Mouse (Mus musculus) heart, postnatal 0 days (tissue): ENCODE data around the gene Lamb2. TPM values are rescaled to one million over a fixed set of nuclear protein-coding genes. Genes with fewer than 3 reads are reported as not detected.

Source experiments
- ATAC-seq: fragments of 200-750 bp; cut with Nextera tagmentation; 2 replicates; pipeline ENCODE4 v1.8.0; 2017; ENCODE audit warnings: low read depth, moderate number of reproducible peaks, moderate library complexity; ENCODE audit not compliant: insufficient read depth
- DNase-seq: peaks from one replicate; pipeline ENCODE4 v3.0.0-alpha.2; 2016; ENCODE audit warnings: low spot score
- H3K27ac ChIP-seq: fragments of 300-500 bp; sonication (generic); 2 replicates; pipeline ENCODE4 v1.5.1; 2014; ENCODE audit warnings: low read depth, mild to moderate bottlenecking
- H3K27me3 ChIP-seq: fragments of 300-500 bp; sonication (generic); 2 replicates; pipeline ENCODE4 v1.6.1; 2014; ENCODE audit warnings: low read length, mixed read lengths; ENCODE audit not compliant: control insufficient read depth, insufficient read depth
- H3K36me3 ChIP-seq: fragments of 300-500 bp; sonication (generic); replicated peaks from 2 replicates; pipeline ENCODE4 v1.6.1; 2014; ENCODE audit warnings: low read length, mixed read lengths; ENCODE audit not compliant: control insufficient read depth, insufficient read depth
- H3K4me1 ChIP-seq: fragments of 300-500 bp; sonication (generic); 2 replicates; pipeline ENCODE4 v1.6.1; 2014; ENCODE audit warnings: antibody characterized with exemption; ENCODE audit not compliant: control insufficient read depth, insufficient read depth
- H3K4me2 ChIP-seq: fragments of 300-500 bp; sonication (generic); 2 replicates; pipeline ENCODE4 v1.6.1; 2014; ENCODE audit warnings: low read depth, mild to moderate bottlenecking, low read length, moderate library complexity
- H3K4me3 ChIP-seq: fragments of 300-500 bp; sonication (generic); 2 replicates; pipeline ENCODE4 v1.5.1; 2014; ENCODE audit warnings: low read depth, low read length
- H3K9ac ChIP-seq: fragments of 300-500 bp; sonication (generic); replicated peaks from 2 replicates; pipeline ENCODE4 v1.6.1; 2014; ENCODE audit warnings: low read depth, low read length, mixed read lengths
- H3K9me3 ChIP-seq: fragments of 300-500 bp; sonication (generic); replicated peaks from 2 replicates; pipeline ENCODE4 v1.6.1; 2016; ENCODE audit warnings: low read length; ENCODE audit not compliant: control insufficient read depth
- CTCF ChIP-seq: IDR thresholded peaks from 2 replicates; pipeline ENCODE4 v1.5.1; 2016; ENCODE audit warnings: antibody characterized with exemption, control low read depth, low read depth
- EP300 ChIP-seq: IDR thresholded peaks from 2 replicates; pipeline ENCODE4 v1.6.1; 2016; ENCODE audit warnings: antibody characterized with exemption, low read depth
- WGBS: fragments of 180-500 bp; shearing (Covaris S2); extraction: QIAGEN DNeasy Blood & Tissue Kit; methylation state at CpG from one replicate; pipeline ENCODE4 v1.1.7; 2014; 5-methylcytosine and 5-hydroxymethylcytosine counted together
- polyA plus RNA-seq: library from polyadenylated mRNA; unstranded; fragments of >200 nt; fragmentation: Nextera tagmentation; extraction: Ambion mirVana; gene quantifications from 2 replicates; pipeline ENCODE4 v1.2.1, GENCODE M21; 2015
- total RNA-seq: library from RNA; depleted of rRNA; stranded (reverse); fragments of >200 nt; gene quantifications from 2 replicates; pipeline ENCODE4 v1.2.3, GENCODE M21; 2014; ENCODE audit warnings: low replicate concordance

Lamb2 gene
- total and polyA plus RNA-seq, 2 experiments from 2014 or later: 50.8 to 182 TPM

DNA sequence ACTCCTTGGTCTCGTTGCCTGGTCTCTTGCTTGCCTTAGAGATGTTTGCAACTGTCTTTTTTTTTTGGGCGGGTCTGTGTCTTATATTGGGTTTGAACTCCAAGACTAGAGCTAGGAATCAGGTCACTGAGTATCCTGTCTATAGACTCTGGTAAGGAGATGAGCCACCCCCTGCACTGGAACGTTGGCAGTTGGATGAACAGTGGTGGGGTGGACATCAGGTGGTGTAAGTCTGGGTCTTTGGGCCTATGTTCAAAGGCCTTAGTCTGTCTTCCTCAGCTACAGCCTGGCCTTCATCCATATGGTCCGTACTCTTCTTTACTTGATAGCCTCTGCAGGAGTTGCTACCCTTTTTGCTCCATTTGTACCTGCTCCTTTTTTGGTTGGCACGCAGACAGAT, 17.9 kb upstream of the Lamb2 start:
- H3K9me3 ChIP-seq: no peaks in the 10 kb centered on the region
- H3K36me3 ChIP-seq: peaks cover 33% of the 10 kb centered on the region
- no peak for DNase-seq
- TF ChIP-seq EP300: no peak
- TF ChIP-seq CTCF: no peak
- peak overlapping the region; percentile 84 for H3K27ac ChIP-seq
- H3K4me3 ChIP-seq: peak overlapping the region; percentile 67; the same call in 1 of the 2 replicates
- no peak overlapping the region for H3K9ac ChIP-seq
- 78% methylated on average over 5 of the region's 5 CpGs for WGBS
- ATAC-seq: no peak
- H3K4me2 ChIP-seq: peak overlapping the region; percentile 92
- H3K27me3 ChIP-seq: no peaks in the 10 kb centered on the region
- peaks cover 14% of the 10 kb centered on the region for H3K4me1 ChIP-seq

DNA sequence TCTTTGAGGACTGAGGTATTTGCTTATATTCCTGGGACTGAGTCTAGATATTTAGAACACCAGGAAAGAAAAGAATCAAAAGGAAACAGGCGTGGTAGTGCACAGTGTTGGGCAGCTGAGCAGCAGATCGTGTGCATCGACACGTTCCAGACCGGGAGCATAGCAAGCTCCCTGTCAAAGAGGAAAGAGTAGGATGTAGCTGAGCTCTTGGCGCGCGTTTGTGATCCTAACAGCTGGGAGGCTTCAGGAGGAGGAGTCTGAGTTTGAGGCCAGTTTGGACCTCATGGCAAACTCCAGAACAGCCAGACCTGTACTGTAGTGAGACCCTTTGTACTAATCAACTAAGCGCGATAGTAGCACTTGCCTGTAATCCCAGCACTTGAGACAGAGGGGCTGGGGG, 17.3 kb upstream of the Lamb2 start:
- 0 out of 2 replicates have a peak overlapping the region, but pooled peaks have one; percentile 67 for H3K4me3 ChIP-seq
- peak overlapping the region; percentile 92 for H3K4me2 ChIP-seq
- WGBS: 58% methylated on average over 10 of the region's 10 CpGs
- no peaks in the 10 kb centered on the region for H3K9me3 ChIP-seq
- H3K27ac ChIP-seq: peak overlapping the region; percentile 84
- H3K4me1 ChIP-seq: peaks cover 14% of the 10 kb centered on the region
- H3K27me3 ChIP-seq: no peaks in the 10 kb centered on the region
- TF ChIP-seq EP300 (no peak), CTCF (no peak)
- 0 out of 2 replicates have a peak, but pooled peaks have one; percentile 28 for ATAC-seq
- H3K9ac ChIP-seq: no peak overlapping the region
- peaks cover 33% of the 10 kb centered on the region for H3K36me3 ChIP-seq
- DNase-seq: peak; percentile 43

DNA sequence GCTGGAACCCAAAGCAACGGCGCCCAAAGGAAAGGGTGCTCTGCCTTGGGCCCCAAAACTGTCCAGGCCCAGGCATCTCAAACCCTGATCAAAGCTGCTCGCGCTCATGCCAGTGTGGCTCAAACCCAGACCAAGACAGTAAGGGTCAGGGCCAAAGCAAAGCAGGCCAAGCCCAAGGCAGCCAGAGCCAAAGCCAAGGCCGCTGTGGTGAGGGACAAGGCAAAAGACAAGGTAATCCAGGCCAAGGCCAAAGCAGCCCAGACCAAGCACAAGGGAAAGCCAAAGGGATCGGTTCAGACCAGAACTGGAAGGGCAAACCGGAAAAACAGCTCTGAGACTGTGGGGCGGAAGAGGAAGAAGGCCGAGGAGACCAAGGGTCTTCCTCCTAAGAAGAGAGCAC, 15.8 kb upstream of the Lamb2 start:
- no peak for ATAC-seq
- Histone ChIP-seq H3K36me3 (peaks cover 33% of the 10 kb centered on the region), H3K27ac (no peak overlapping the region)

DNA sequence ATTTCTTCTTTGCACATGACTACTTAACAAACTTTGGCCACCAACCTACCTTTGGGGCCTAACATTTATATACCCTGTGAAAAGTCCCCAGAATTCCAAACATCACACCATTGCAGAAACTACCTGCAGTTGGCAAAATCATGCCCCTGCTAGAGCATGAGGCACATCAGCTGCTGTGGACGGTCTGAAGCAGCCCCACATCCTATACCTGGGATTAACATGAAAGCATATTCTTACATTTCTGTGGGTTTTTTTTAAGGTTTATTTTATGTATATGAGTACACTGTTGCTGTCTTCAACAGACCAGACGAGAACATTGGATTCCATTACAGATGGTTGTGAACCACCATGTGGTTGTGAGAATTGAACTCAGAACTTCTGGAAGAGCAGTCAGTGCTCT, 13.3 kb upstream of the Lamb2 start:
- no peak for ATAC-seq
- Histone ChIP-seq H3K9ac (no peak overlapping the region), H3K4me2 (no peak overlapping the region), H3K36me3 (peaks cover 33% of the 10 kb centered on the region), H3K4me3 (no peak overlapping the region), H3K27ac (no peak overlapping the region), H3K27me3 (no peaks in the 10 kb centered on the region), H3K9me3 (no peaks in the 10 kb centered on the region), H3K4me1 (peaks cover 10% of the 10 kb centered on the region)
- 91% methylated on average over 2 of the region's 2 CpGs for WGBS
- no peak for DNase-seq
- no peak for TF ChIP-seq CTCF
- no peak for TF ChIP-seq EP300

More for the DNA sequence above, 15.8 kb upstream of the Lamb2 start:
- H3K27me3 ChIP-seq: no peaks in the 10 kb centered on the region
- 92% methylated on average over 9 of the region's 9 CpGs for WGBS
- no peaks in the 10 kb centered on the region for H3K9me3 ChIP-seq
- H3K4me1 ChIP-seq: peaks cover 14% of the 10 kb centered on the region
- H3K4me2 ChIP-seq: no peak overlapping the region
- no peak for DNase-seq
- TF ChIP-seq EP300 (no peak), CTCF (no peak)
- H3K4me3 ChIP-seq: no peak overlapping the region
- no peak overlapping the region for H3K9ac ChIP-seq

DNA sequence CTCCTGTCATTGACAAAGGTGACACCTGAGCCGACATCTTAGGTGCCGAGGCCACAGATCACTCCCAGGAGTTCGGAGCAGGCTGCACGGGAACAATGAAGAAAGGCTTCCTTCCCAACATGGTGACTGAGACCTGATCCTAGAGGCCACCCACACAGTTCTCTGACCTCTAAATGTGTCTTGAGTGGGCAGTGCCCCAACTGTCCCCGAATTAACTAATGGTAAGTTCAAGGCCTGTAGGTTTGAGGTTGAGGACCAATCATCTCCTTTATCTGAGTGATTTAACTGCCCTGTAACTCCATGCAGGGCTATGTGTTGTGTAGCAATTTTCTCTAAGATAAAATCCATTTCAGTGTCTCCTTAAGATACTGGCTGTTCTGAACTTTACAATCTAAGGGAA, 10.1 kb upstream of the Lamb2 start:
- DNase-seq (no peak), ATAC-seq (no peak)
- Histone ChIP-seq H3K4me2 (no peak overlapping the region), H3K9ac (no peak overlapping the region), H3K4me1 (no peaks in the 10 kb centered on the region), H3K4me3 (no peak overlapping the region), H3K9me3 (no peaks in the 10 kb centered on the region), H3K27me3 (no peaks in the 10 kb centered on the region), H3K27ac (no peak overlapping the region), H3K36me3 (peaks cover 17% of the 10 kb centered on the region; the same call in 1 of the 2 replicates)
- TF ChIP-seq CTCF (no peak), EP300 (no peak)
- WGBS: 64% methylated on average over 5 of the region's 5 CpGs

DNA sequence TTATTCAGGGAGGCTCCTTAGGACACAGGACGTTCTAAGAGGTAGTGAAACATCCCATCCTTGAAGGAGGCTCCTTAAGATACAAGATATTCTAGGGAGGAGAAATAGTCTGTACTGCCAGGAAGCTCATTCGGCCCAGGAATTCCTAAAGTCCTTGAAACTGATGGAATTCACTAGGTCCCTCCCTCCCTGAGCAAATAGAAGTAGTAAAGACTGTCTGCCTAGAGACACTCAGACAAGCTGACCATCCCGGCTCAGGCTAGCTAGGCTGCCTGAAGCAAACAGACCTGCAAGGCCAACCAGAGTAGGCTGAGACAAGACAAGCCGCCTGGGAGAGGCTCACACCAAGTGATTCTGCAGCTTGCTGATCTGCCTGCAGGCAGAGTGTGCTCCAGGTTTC, 9.7 kb upstream of the Lamb2 start:
- H3K27ac ChIP-seq: no peak overlapping the region
- no peak overlapping the region for H3K4me2 ChIP-seq
- H3K4me1 ChIP-seq: no peaks in the 10 kb centered on the region
- ATAC-seq (no peak), DNase-seq (no peak)
- H3K9me3 ChIP-seq: no peaks in the 10 kb centered on the region
- H3K9ac ChIP-seq: no peak overlapping the region
- H3K27me3 ChIP-seq: no peaks in the 10 kb centered on the region
- H3K4me3 ChIP-seq: no peak overlapping the region
- 52% methylated on average over 4 of the region's 4 CpGs for WGBS
- peaks cover 13% of the 10 kb centered on the region; the same call in 1 of the 2 replicates for H3K36me3 ChIP-seq
- TF ChIP-seq EP300 (no peak), CTCF (no peak)
